16 mouse cellular contexts compared by ENCODE assay signal in genomic region chr2:166085780-166086179, GRCm38 (mm10).
"Had no signal": no experiment of that assay in that cellular context is flagged by ENCODE, and none has a peak within 500 bp of the region (broad histone marks: within the 10 kb centered on the region; RNA-seq: fewer than 3 reads in every experiment).

No protein-coding gene starts in this region.

- H3K4me2 ChIP-seq: liver, embryonic 11.5 days; lung, embryonic 15.5 days; neural tube, embryonic 12.5 days; neural tube, embryonic 15.5 days had no signal

- H3K9ac ChIP-seq: liver, embryonic 14.5 days; liver, postnatal 0 days; lung, embryonic 15.5 days; neural tube, embryonic 12.5 days; neural tube, embryonic 15.5 days had no signal

- H3K36me3 ChIP-seq: lung, embryonic 15.5 days had no signal

- H3K27me3 ChIP-seq: lung, embryonic 15.5 days; neural tube, embryonic 12.5 days; neural tube, embryonic 15.5 days had no signal

- H3K4me3 ChIP-seq: lung, embryonic 15.5 days; megakaryocyte, embryonic 14.5 days; midbrain, embryonic 10.5 days; neural tube, embryonic 12.5 days; neural tube, embryonic 15.5 days had no signal

- H3K9me3 ChIP-seq: lung, embryonic 15.5 days; megakaryocyte, embryonic 14.5 days; midbrain, embryonic 10.5 days; neural tube, embryonic 12.5 days; neural tube, embryonic 15.5 days had no signal

- H3K27ac ChIP-seq: liver, embryonic 14.5 days; lung, embryonic 15.5 days; neural tube, embryonic 12.5 days; neural tube, embryonic 15.5 days had no signal

- ATAC-seq: liver, postnatal 0 days had no signal

- DNase-seq: left cerebral cortex, postnatal 4 days; liver, postnatal 0 days; lung, postnatal 10 days; midbrain, embryonic 14.5 days; right cerebral cortex, adult 18-20 months; right cerebral cortex, postnatal 14 days; right cerebral cortex, postnatal 4 days; thymus, adult 18-20 months; thymus, postnatal 36 days had no signal
